Mouse (Mus musculus) bone marrow, adult 2 months (tissue): Measurements from ENCODE around the gene Slfnl1. TPM values are rescaled to one million over a fixed set of nuclear protein-coding genes. Genes with fewer than 3 reads are reported as not detected.

Experiments used
- H3K27ac ChIP-seq: fragments of 200-500 bp; 2 replicates; pipeline ENCODE4 v1.5.1; 2012; ENCODE audit warnings: low read depth, mild to moderate bottlenecking, control low read depth, inconsistent platforms, low read length; ENCODE audit not compliant: control insufficient read depth, poor library complexity, insufficient read depth
- H3K4me1 ChIP-seq: fragments of 200-500 bp; 2 replicates; pipeline ENCODE4 v1.6.1; 2011; ENCODE audit warnings: low read length; ENCODE audit not compliant: control insufficient read depth, insufficient read depth
- H3K4me3 ChIP-seq: fragments of 200-500 bp; replicated peaks from 2 replicates; pipeline ENCODE3; 2011; ENCODE audit warnings: mild to moderate bottlenecking, low read depth, low read length, control low read depth; ENCODE audit not compliant: control insufficient read depth
- CTCF ChIP-seq: fragments of 200-500 bp; IDR thresholded peaks from 2 replicates; pipeline ENCODE4 v1.5.1; 2011; ENCODE audit warnings: low read length, control low read depth; ENCODE audit not compliant: control insufficient read depth, insufficient read depth
- POLR2A ChIP-seq: fragments of 200-500 bp; IDR thresholded peaks from 2 replicates; pipeline ENCODE4 v1.6.1; 2011; ENCODE audit warnings: low read depth, mild to moderate bottlenecking, control low read depth, low read length, borderline replicate concordance; ENCODE audit not compliant: control insufficient read depth
- WGBS: fragments of 180-500 bp; shearing (Covaris S2); methylation state at CpG from one replicate; pipeline ENCODE4 v1.1.7; 2018; 5-methylcytosine and 5-hydroxymethylcytosine counted together
- polyA plus RNA-seq: library from polyadenylated mRNA; stranded (reverse); fragments of >200 nt; gene quantifications from 2 replicates; pipeline ENCODE4 v1.2.4, GENCODE M21; 2011; ENCODE audit warnings: low replicate concordance; ENCODE audit not compliant: missing spikeins, insufficient read depth, insufficient read length

The Slfnl1 gene
- polyA plus RNA-seq, 1 experiment = 0.85 TPM

DNA sequence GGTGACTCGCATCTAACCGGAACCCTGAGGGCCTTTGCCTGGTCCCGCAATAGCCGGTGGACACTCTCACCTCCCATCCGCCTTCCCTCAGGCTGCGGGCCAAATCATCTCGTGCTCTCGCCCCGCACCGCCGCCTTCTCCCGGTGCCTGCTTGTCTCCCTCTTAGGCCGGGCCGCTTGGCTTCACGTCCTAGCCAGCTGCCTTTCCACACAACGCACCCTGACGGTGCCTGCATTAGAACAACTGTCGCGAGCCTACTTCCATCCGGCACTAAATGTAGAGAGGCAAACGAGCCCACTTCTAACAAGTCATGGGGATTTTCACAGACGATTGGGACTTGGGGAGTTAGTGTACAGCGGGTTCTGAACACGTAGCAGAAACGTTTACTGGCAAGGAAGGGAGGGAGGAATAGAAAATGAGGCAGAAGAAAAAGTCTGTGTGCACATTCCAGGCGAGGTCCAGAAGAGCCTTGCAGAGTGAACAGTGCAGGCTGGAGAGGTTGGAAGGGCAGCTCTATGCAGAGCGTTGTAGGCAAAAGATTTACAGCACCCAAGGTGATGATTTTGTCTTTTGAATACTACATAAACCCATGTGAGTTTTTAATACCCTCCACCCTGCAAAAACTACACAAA is 38.5 kb downstream of the Slfnl1 start:
- peak overlapping the region; percentile 52 for H3K27ac ChIP-seq
- H3K4me3 ChIP-seq = peak overlapping the region; percentile 94
- 2% methylated on average over 27 of the region's 27 CpGs for WGBS
- H3K4me1 ChIP-seq = no peaks in the 10 kb centered on the region; the same call in 1 of the 2 replicates
- no peak for TF ChIP-seq POLR2A
- TF ChIP-seq CTCF = no peak

GRCm38 (mm10) chr4:120571070-120571464 is 39.0 kb downstream of the Slfnl1 start:
- no peaks in the 10 kb centered on the region; the same call in 1 of the 2 replicates for H3K4me1 ChIP-seq
- WGBS = 94% methylated on average over 3 of the region's 3 CpGs
- TF ChIP-seq CTCF (no peak), POLR2A (no peak)
- H3K4me3 ChIP-seq = no peak overlapping the region
- no peak overlapping the region for H3K27ac ChIP-seq

- H3K4me1 ChIP-seq = no peaks in the 10 kb centered on the region
- TF ChIP-seq CTCF = no peak
- no peak for TF ChIP-seq POLR2A
- no peak overlapping the region for H3K27ac ChIP-seq
- H3K4me3 ChIP-seq = no peak overlapping the region
- WGBS = 81% methylated on average over 3 of the region's 3 CpGs
Observed at GRCm38 (mm10) chr4:120571691-120572090, 39.7 kb downstream of the Slfnl1 start.

- no peak overlapping the region for H3K4me3 ChIP-seq
- TF ChIP-seq POLR2A (no peak), CTCF (no peak)
- 49% methylated on average over 5 of the region's 5 CpGs for WGBS
Observed at GRCm38 (mm10) chr4:120580894-120581293, 48.9 kb downstream of the Slfnl1 start.

GRCm38 (mm10) chr4:120581711-120582110 is 49.7 kb downstream of the Slfnl1 start:
- 82% methylated on average over 9 of the region's 9 CpGs for WGBS
- no peaks in the 10 kb centered on the region for H3K4me1 ChIP-seq
- no peak overlapping the region for H3K4me3 ChIP-seq
- no peak for TF ChIP-seq CTCF
- no peak for TF ChIP-seq POLR2A
- H3K27ac ChIP-seq = no peak overlapping the region

More at GRCm38 (mm10) chr4:120580894-120581293, 48.9 kb downstream of the Slfnl1 start:
- no peaks in the 10 kb centered on the region for H3K4me1 ChIP-seq
- no peak overlapping the region for H3K27ac ChIP-seq

Other genes starting within 250 kb of the Slfnl1 start
- gene Foxo6, start 244.9 kb upstream of the Slfnl1 start, polyA plus RNA-seq = not detected in 2 replicates
- gene Scmh1, start 127.0 kb upstream of the Slfnl1 start, polyA plus RNA-seq = 13.5 and 24.1 TPM in 2 replicates
- 11.5 and 17.5 TPM in 2 replicates for gene Ctps, start 38.0 kb downstream of the Slfnl1 start, polyA plus RNA-seq
- not detected in 2 replicates for gene Gm8439, start 56.5 kb downstream of the Slfnl1 start, polyA plus RNA-seq
- 16.7 and 18.3 TPM in 2 replicates for gene Cited4, start 134.3 kb downstream of the Slfnl1 start, polyA plus RNA-seq
- not detected in 2 replicates for gene Kcnq4, start 216.4 kb downstream of the Slfnl1 start, polyA plus RNA-seq